ENCODE assay signal across 16 mouse cellular contexts in the genomic region with DNA sequence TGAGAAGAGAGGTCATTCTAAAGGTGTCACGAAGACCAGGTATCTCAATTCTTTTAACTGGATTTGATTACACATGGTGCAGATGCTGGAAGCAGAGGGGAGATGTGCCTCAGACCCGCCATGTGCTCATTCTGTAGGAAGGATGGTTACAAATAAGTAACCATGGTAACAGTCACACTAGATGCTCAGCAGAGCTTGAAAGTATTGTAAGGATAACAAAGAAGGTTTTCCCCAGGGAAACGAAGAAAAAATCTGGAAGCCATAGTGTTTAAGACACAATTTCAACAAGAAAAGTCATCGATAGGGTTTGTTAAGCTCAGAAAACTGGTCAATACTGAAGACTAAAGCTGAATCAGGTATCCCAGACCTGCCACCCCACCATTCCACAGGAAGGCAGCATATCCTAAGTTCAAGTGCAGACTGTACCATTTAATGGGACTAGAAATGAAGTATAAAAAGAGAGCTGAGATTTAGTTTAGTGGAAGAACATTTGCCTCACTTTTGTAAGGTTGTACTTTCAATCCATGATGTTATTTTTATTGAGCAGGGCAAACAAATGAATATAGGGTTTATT.
DNase-seq lines count a peak whose midpoint lies in the region; ATAC-seq and TF ChIP-seq lines count a peak whose summit lies in the region.
"Had no signal": no experiment of that assay in that cellular context is flagged by ENCODE, and none has a peak within 500 bp of the region (broad histone marks: within the 10 kb centered on the region; RNA-seq: fewer than 3 reads in every experiment).

No protein-coding gene starts in this region.

- no peak overlapping the region for H3K4me3 ChIP-seq in forebrain, embryonic 14.5 days (ENCODE audit: low read depth, low read length)
- H3K4me3 ChIP-seq in hindbrain, embryonic 16.5 days (ENCODE audit: low read length), result no peak overlapping the region
- no peak overlapping the region for H3K4me3 ChIP-seq in midbrain, postnatal 0 days (ENCODE audit: low read depth, low read length)
- H3K4me3 ChIP-seq in liver, embryonic 11.5 days (ENCODE audit: low read depth, low read length), result no peak overlapping the region
- H3K4me3 ChIP-seq: limb, embryonic 12.5 days; myocyte had no signal

- 0 out of 2 replicates have a peak, but pooled peaks cover 3% of the 10 kb centered on the region for H3K4me1 ChIP-seq in forebrain, embryonic 14.5 days (ENCODE audit: control insufficient read depth, insufficient read depth, low read length)
- no peaks in the 10 kb centered on the region for H3K4me1 ChIP-seq in hindbrain, embryonic 16.5 days (ENCODE audit: control insufficient read depth, insufficient read depth, low read depth, low read length)
- H3K4me1 ChIP-seq in midbrain, postnatal 0 days (ENCODE audit: insufficient read depth, low read length), result no peaks in the 10 kb centered on the region; the same call in 1 of the 2 replicates
- H3K4me1 ChIP-seq in liver, embryonic 11.5 days (replicated peaks; ENCODE audit: control insufficient read depth, insufficient read depth, low read length), result no peaks in the 10 kb centered on the region
- H3K4me1 ChIP-seq: limb, embryonic 12.5 days had no signal

- H3K27me3 ChIP-seq in forebrain, embryonic 14.5 days (replicated peaks; ENCODE audit: control insufficient read depth, insufficient read depth, low read length), result no peaks in the 10 kb centered on the region
- H3K27me3 ChIP-seq in hindbrain, embryonic 16.5 days (replicated peaks; ENCODE audit: control insufficient read depth, insufficient read depth, low read length), result no peaks in the 10 kb centered on the region
- H3K27me3 ChIP-seq in midbrain, postnatal 0 days (ENCODE audit: insufficient read depth, low read length), result no peaks in the 10 kb centered on the region
- H3K27me3 ChIP-seq in liver, embryonic 11.5 days (replicated peaks; ENCODE audit: control insufficient read depth, insufficient read depth, low read length), result no peaks in the 10 kb centered on the region
- H3K27me3 ChIP-seq: limb, embryonic 12.5 days had no signal

- TF ChIP-seq CTCF in midbrain, postnatal 0 days (IDR thresholded peaks at IDR 0.05), result no peak

- H3K9me3 ChIP-seq in forebrain, embryonic 14.5 days (replicated peaks; ENCODE audit: control insufficient read depth, low read length), result no peaks in the 10 kb centered on the region
- H3K9me3 ChIP-seq in hindbrain, embryonic 16.5 days (ENCODE audit: control insufficient read depth, low read length), result no peaks in the 10 kb centered on the region
- no peaks in the 10 kb centered on the region for H3K9me3 ChIP-seq in midbrain, postnatal 0 days (ENCODE audit: low read length)
- no peaks in the 10 kb centered on the region for H3K9me3 ChIP-seq in liver, embryonic 11.5 days (ENCODE audit: control insufficient read depth, low read length)
- H3K9me3 ChIP-seq: G1E; limb, embryonic 12.5 days had no signal

- no peak overlapping the region for H3K27ac ChIP-seq in forebrain, embryonic 14.5 days (ENCODE audit: low read depth, low read length)
- H3K27ac ChIP-seq in hindbrain, embryonic 16.5 days (ENCODE audit: low read depth, low read length), result 0 out of 2 replicates have a peak overlapping the region, but pooled peaks have one; percentile 29
- H3K27ac ChIP-seq in midbrain, postnatal 0 days (ENCODE audit: low read depth, low read length), result no peak overlapping the region
- no peak overlapping the region for H3K27ac ChIP-seq in liver, embryonic 11.5 days (ENCODE audit: low read depth, low read length)
- H3K27ac ChIP-seq: limb, embryonic 12.5 days; macrophage had no signal

- ATAC-seq in forebrain, embryonic 14.5 days, result peak; percentile 79; the same call in 1 of the 2 replicates
- ATAC-seq in hindbrain, embryonic 16.5 days, result peak; percentile 76
- peak; percentile 76 for ATAC-seq in midbrain, postnatal 0 days (ENCODE audit: low FRiP score)
- no peak for ATAC-seq in liver, embryonic 11.5 days (replicated peaks; ENCODE audit: low FRiP score)
- ATAC-seq: liver, postnatal 0 days had no signal

- 15% methylated on average over 4 of the region's 4 CpGs for WGBS in forebrain, embryonic 14.5 days
- WGBS in hindbrain, embryonic 16.5 days, result 12% methylated on average over 4 of the region's 4 CpGs
- 13% methylated on average over 4 of the region's 4 CpGs for WGBS in midbrain, postnatal 0 days
- 82% methylated on average over 4 of the region's 4 CpGs for WGBS in liver, embryonic 11.5 days

- no peak overlapping the region for H3K9ac ChIP-seq in forebrain, embryonic 14.5 days (ENCODE audit: low read length)
- H3K9ac ChIP-seq in hindbrain, embryonic 16.5 days (ENCODE audit: low read depth, low read length), result no peak overlapping the region
- no peak overlapping the region for H3K9ac ChIP-seq in midbrain, postnatal 0 days (replicated peaks; ENCODE audit: low read length, poor library complexity, severe bottlenecking)
- H3K9ac ChIP-seq in liver, embryonic 11.5 days (ENCODE audit: low read depth, low read length), result no peak overlapping the region
- H3K9ac ChIP-seq: limb, embryonic 12.5 days; liver, postnatal 0 days had no signal

- H3K36me3 ChIP-seq in forebrain, embryonic 14.5 days (ENCODE audit: control insufficient read depth, insufficient read depth, low read length), result no peaks in the 10 kb centered on the region
- no peaks in the 10 kb centered on the region for H3K36me3 ChIP-seq in hindbrain, embryonic 16.5 days (ENCODE audit: control insufficient read depth, insufficient read depth, low read length)
- no peaks in the 10 kb centered on the region for H3K36me3 ChIP-seq in midbrain, postnatal 0 days (ENCODE audit: insufficient read depth, low read length)
- H3K36me3 ChIP-seq in liver, embryonic 11.5 days (ENCODE audit: control insufficient read depth, insufficient read depth, low read length), result no peaks in the 10 kb centered on the region
- H3K36me3 ChIP-seq: G1E; limb, embryonic 12.5 days had no signal

- H3K4me2 ChIP-seq in forebrain, embryonic 14.5 days (ENCODE audit: low read length), result no peak overlapping the region
- H3K4me2 ChIP-seq in hindbrain, embryonic 16.5 days (ENCODE audit: low read length), result no peak overlapping the region
- no peak overlapping the region for H3K4me2 ChIP-seq in midbrain, postnatal 0 days (ENCODE audit: low read depth, low read length, poor library complexity, severe bottlenecking)
- H3K4me2 ChIP-seq in liver, embryonic 11.5 days, result no peak overlapping the region
- H3K4me2 ChIP-seq: limb, embryonic 12.5 days had no signal

- DNase-seq in embryo, embryonic 10 days (ENCODE audit: low spot score), result peak; percentile 57
- DNase-seq in forebrain, embryonic 14.5 days (ENCODE audit: low spot score), result peak; percentile 75
- peak; percentile 59 for DNase-seq in midbrain, postnatal 0 days (ENCODE audit: low spot score)
- no peak for DNase-seq in liver, embryonic 11.5 days (ENCODE audit: low spot score)
- no peak for DNase-seq in lung, postnatal 10 days
- DNase-seq in ovary, postnatal 10 days (ENCODE audit: low spot score), result no peak
- no peak for DNase-seq in gastrocnemius, adult 8-10 months (ENCODE audit: low spot score in 2 of 2)
- DNase-seq: cerebellum, adult 11 months; kidney, adult 18-20 months; kidney, postnatal 25 days; liver, postnatal 0 days had no signal

Comparison
In these comparisons a context has a peak if more than half of its experiments do, and no peak if none do; other contexts are left out.
1. DNase-seq: peak in embryo, embryonic 10 days (single experiment), forebrain, embryonic 14.5 days (single experiment) and midbrain, postnatal 0 days (single experiment); none in liver, embryonic 11.5 days (single experiment), lung, postnatal 10 days (single experiment), ovary, postnatal 10 days (single experiment) and gastrocnemius, adult 8-10 months (0 of 2).